In the genomic region with DNA sequence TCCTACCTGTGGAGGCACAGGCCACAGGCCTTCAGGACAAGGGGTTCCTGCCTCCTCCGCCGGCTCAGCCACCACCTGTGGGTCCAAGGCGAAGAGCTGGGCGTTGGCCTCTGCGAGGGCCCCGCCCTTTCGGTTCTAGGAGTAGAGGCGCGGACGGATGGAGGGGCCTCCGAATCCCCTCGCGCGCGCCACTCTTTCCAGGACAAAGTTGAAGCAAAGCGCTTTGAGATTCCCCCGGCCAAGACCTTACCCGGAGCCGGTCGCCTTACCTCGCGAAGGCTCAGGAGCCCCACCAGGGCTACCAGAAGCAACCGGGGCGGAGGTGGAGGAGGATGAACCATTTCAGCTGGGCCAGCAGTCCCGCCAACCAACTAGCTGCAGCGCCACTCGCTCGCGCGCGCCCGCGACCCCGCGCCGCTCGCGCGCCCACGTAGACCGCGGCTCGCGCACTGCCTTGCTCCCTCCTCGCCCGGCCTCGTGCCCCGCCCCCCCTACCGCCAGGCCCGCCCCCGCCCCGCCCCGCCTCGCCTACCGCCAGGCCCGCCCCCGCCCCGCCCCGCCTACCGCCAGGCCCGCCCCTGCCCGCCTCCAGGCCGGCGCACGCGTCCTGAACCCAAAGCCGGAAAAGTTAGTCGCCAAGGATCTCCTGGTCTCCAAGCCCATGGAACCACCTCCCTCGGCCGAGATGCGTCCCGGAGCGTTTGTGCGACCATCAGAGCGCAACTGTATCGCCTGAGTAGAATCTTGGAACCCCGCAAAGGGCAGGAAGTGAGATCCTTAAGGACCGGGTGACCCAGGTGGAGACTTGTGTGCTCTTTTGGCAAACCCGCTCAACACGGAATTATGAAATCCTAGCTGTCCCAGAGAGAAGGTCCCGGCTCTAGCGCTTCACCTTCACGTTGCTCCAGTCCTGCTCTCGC, we compare ENCODE assay signal across 8 mouse cellular contexts. TPM values are rescaled to one million over a fixed set of nuclear protein-coding genes. Genes with fewer than 3 reads are reported as not detected.
DNase-seq lines count a peak whose midpoint lies in the region.

No protein-coding gene starts in this region.

- H3K9me3 ChIP-seq in forebrain, embryonic 10.5 days = no peaks in the 10 kb centered on the region

- peak overlapping the region; percentile 92 for H3K4me3 ChIP-seq in brown adipose tissue, adult 24 weeks (ENCODE audit: insufficient read depth, low read depth, low read length)
- H3K4me3 ChIP-seq in forebrain, embryonic 10.5 days = peak overlapping the region; percentile 72

- peak; percentile 46 for DNase-seq in MEL-GATA-1-ER (ENCODE audit: extremely low read depth, low read depth)
- DNase-seq in forebrain, embryonic 10.5 days (ENCODE audit: extremely low spot score, low spot score) = peak; percentile 94
- peak; percentile 89 to 93 for DNase-seq in heart, postnatal 14 days
- DNase-seq in kidney, postnatal 36 days = peak; percentile 89 to 94
- peak; percentile 89 for DNase-seq in lung, postnatal 36 days
- peak; percentile 92 for DNase-seq in retina, postnatal 1 day
- peak; percentile 80 for DNase-seq in urinary bladder, postnatal 25 days (ENCODE audit: low spot score)

- peaks cover 25% of the 10 kb centered on the region for H3K36me3 ChIP-seq in forebrain, embryonic 10.5 days (replicated peaks)

- peaks cover 55% of the 10 kb centered on the region for H3K27me3 ChIP-seq in forebrain, embryonic 10.5 days (ENCODE audit: poor library complexity, severe bottlenecking)

- peak overlapping the region; percentile 76 for H3K27ac ChIP-seq in brown adipose tissue, adult 24 weeks (replicated peaks; ENCODE audit: low read depth, low read length)
- peak overlapping the region; percentile 88 for H3K27ac ChIP-seq in forebrain, embryonic 10.5 days

- under 1% methylated on average over 82 of the region's 84 CpGs for WGBS in forebrain, embryonic 10.5 days

- intact Hi-C loops in heart, postnatal 14 days (cut with DNase I) = no loop called here

- H3K4me1 ChIP-seq in brown adipose tissue, adult 24 weeks (ENCODE audit: control insufficient read depth, insufficient read depth, insufficient read length, low read length) = peaks cover 11% of the 10 kb centered on the region
- H3K4me1 ChIP-seq in forebrain, embryonic 10.5 days = peaks cover 68% of the 10 kb centered on the region

RNA-seq across cellular contexts. Expression of a gene that starts 1.8 kb away (rescaled TPM):
- polyA plus RNA-seq in brown adipose tissue, adult 24 weeks (2012; ENCODE audit: insufficient read depth, insufficient read length, missing spikeins) = 13.4 and 16.1 TPM in 2 replicates
- 4.7 and 5.5 TPM in 2 replicates for polyA plus RNA-seq in forebrain, embryonic 10.5 days (2016; fragmentation: Nextera tagmentation; extraction: Ambion mirVana)
- total RNA-seq in heart, postnatal 14 days (2021) = 1 to 10 TPM; 2.0 to 2.7 TPM

RNA-seq across cellular contexts. Expression of a gene that starts 2.6 kb away (rescaled TPM):
- polyA plus RNA-seq in brown adipose tissue, adult 24 weeks (2012; ENCODE audit: insufficient read depth, insufficient read length, missing spikeins) = 7.7 and 8.4 TPM in 2 replicates
- polyA plus RNA-seq in forebrain, embryonic 10.5 days (2016; fragmentation: Nextera tagmentation; extraction: Ambion mirVana) = 30.4 and 32.7 TPM in 2 replicates
- 10 to 100 TPM in 1 of 2 experiments, 1 to 10 TPM in 1; 9.1 to 10.3 TPM for total RNA-seq in heart, postnatal 14 days (2021)

RNA-seq across cellular contexts. Expression of a gene that starts 5.8 kb away (rescaled TPM):
- polyA plus RNA-seq in brown adipose tissue, adult 24 weeks (2012; ENCODE audit: insufficient read depth, insufficient read length, missing spikeins) = not detected in 2 replicates
- polyA plus RNA-seq in forebrain, embryonic 10.5 days (2016; fragmentation: Nextera tagmentation; extraction: Ambion mirVana) = 0.10 TPM in 2 replicates
- not detected for total RNA-seq in heart, postnatal 14 days (2021)

RNA-seq across cellular contexts. Expression of a gene that starts 19.8 kb away (rescaled TPM):
- 13.6 and 15.6 TPM in 2 replicates for polyA plus RNA-seq in brown adipose tissue, adult 24 weeks (2012; ENCODE audit: insufficient read depth, insufficient read length, missing spikeins)
- 12.2 and 12.8 TPM in 2 replicates for polyA plus RNA-seq in forebrain, embryonic 10.5 days (2016; fragmentation: Nextera tagmentation; extraction: Ambion mirVana)
- 10 to 100 TPM; 49.1 to 50.0 TPM for total RNA-seq in heart, postnatal 14 days (2021)

RNA-seq across cellular contexts. Expression of a gene that starts 23.7 kb away (rescaled TPM):
- polyA plus RNA-seq in brown adipose tissue, adult 24 weeks (2012; ENCODE audit: insufficient read depth, insufficient read length, missing spikeins) = 1.2 and 1.6 TPM in 2 replicates
- 9.2 and 9.4 TPM in 2 replicates for polyA plus RNA-seq in forebrain, embryonic 10.5 days (2016; fragmentation: Nextera tagmentation; extraction: Ambion mirVana)
- 10 to 100 TPM; 10.6 to 10.9 TPM for total RNA-seq in heart, postnatal 14 days (2021)

Comparison
In these comparisons a context has a peak if more than half of its experiments do, and no peak if none do; other contexts are left out.
1. Peak in every context shown above with its lines: DNase-seq, H3K4me3 ChIP-seq and H3K27ac ChIP-seq.